Mouse (Mus musculus) liver, embryonic 11.5 days (tissue): ENCODE results near the gene Pfkfb3. TPM values are rescaled to one million over a fixed set of nuclear protein-coding genes. Genes with fewer than 3 reads are reported as not detected.

ENCODE experiments used
- ATAC-seq: fragments of 200-750 bp; cut with Nextera tagmentation; replicated peaks from 2 replicates; pipeline ENCODE4 v1.8.0; 2017; ENCODE audit warnings: moderate number of reproducible peaks, mild to moderate bottlenecking, moderate TSS enrichment, moderate library complexity; ENCODE audit not compliant: low FRiP score
- DNase-seq: peaks from one replicate; pipeline ENCODE4 v3.0.0-alpha.2; 2017; ENCODE audit warnings: low spot score
- H3K27ac ChIP-seq: fragments of 300-500 bp; sonication (generic); 2 replicates; pipeline ENCODE4 v1.5.1; 2014; ENCODE audit warnings: mild to moderate bottlenecking, low read depth, low read length, control low read depth
- H3K27me3 ChIP-seq: fragments of 300-500 bp; sonication (generic); replicated peaks from 2 replicates; pipeline ENCODE4 v1.6.1; 2014; ENCODE audit warnings: low read length, mixed read lengths; ENCODE audit not compliant: control insufficient read depth, insufficient read depth
- H3K36me3 ChIP-seq: fragments of 300-500 bp; sonication (generic); 2 replicates; pipeline ENCODE4 v1.6.1; 2014; ENCODE audit warnings: mild to moderate bottlenecking, low read length, moderate library complexity, mixed read lengths; ENCODE audit not compliant: control insufficient read depth, insufficient read depth
- H3K4me1 ChIP-seq: fragments of 300-500 bp; sonication (generic); replicated peaks from 2 replicates; pipeline ENCODE4 v1.6.1; 2014; ENCODE audit warnings: low read length, mixed read lengths; ENCODE audit not compliant: control insufficient read depth, insufficient read depth
- H3K4me2 ChIP-seq: fragments of 300-500 bp; sonication (generic); 2 replicates; pipeline ENCODE4 v1.6.1; 2014; ENCODE audit warnings: mild to moderate bottlenecking, control low read depth, moderate library complexity
- H3K4me3 ChIP-seq: fragments of 300-500 bp; sonication (generic); 2 replicates; pipeline ENCODE4 v1.5.1; 2014; ENCODE audit warnings: low read depth, low read length, control low read depth
- H3K9ac ChIP-seq: fragments of 300-500 bp; sonication (generic); 2 replicates; pipeline ENCODE4 v1.6.1; 2014; ENCODE audit warnings: low read depth, low read length, control low read depth
- H3K9me3 ChIP-seq: fragments of 300-500 bp; sonication (generic); 2 replicates; pipeline ENCODE4 v1.6.1; 2016; ENCODE audit warnings: low read length, inconsistent platforms, mixed read lengths; ENCODE audit not compliant: control insufficient read depth
- WGBS: fragments of 180-500 bp; shearing (Covaris S2); extraction: QIAGEN DNeasy Blood & Tissue Kit; methylation state at CpG from one replicate; pipeline ENCODE4 v1.1.7; 2014; 5-methylcytosine and 5-hydroxymethylcytosine counted together
- polyA plus RNA-seq: library from polyadenylated mRNA; unstranded; fragments of >200 nt; fragmentation: Nextera tagmentation; extraction: Ambion mirVana; gene quantifications from 2 replicates; pipeline ENCODE4 v1.2.1, GENCODE M21; 2014

Gene Pfkfb3
- polyA plus RNA-seq, 1 experiment from 2014 or later: 20.3 TPM

- ATAC-seq (peak; percentile 24), DNase-seq (no peak)
- Histone ChIP-seq H3K4me2 (peak overlapping the region; percentile 90), H3K27me3 (peaks cover 14% of the 10 kb centered on the region), H3K9me3 (no peaks in the 10 kb centered on the region), H3K4me3 (peak overlapping the region; percentile 68), H3K9ac (peak overlapping the region; percentile 68; the same call in 1 of the 2 replicates), H3K4me1 (peaks cover 12% of the 10 kb centered on the region), H3K27ac (peak overlapping the region; percentile 45; the same call in 1 of the 2 replicates), H3K36me3 (peaks cover 5% of the 10 kb centered on the region; the same call in 1 of the 2 replicates)
- WGBS: 2% methylated on average over 15 of the region's 15 CpGs
These were observed 51.6 kb downstream of the Pfkfb3 start for GRCm38 (mm10) chr2:11502255-11502765.

DNA sequence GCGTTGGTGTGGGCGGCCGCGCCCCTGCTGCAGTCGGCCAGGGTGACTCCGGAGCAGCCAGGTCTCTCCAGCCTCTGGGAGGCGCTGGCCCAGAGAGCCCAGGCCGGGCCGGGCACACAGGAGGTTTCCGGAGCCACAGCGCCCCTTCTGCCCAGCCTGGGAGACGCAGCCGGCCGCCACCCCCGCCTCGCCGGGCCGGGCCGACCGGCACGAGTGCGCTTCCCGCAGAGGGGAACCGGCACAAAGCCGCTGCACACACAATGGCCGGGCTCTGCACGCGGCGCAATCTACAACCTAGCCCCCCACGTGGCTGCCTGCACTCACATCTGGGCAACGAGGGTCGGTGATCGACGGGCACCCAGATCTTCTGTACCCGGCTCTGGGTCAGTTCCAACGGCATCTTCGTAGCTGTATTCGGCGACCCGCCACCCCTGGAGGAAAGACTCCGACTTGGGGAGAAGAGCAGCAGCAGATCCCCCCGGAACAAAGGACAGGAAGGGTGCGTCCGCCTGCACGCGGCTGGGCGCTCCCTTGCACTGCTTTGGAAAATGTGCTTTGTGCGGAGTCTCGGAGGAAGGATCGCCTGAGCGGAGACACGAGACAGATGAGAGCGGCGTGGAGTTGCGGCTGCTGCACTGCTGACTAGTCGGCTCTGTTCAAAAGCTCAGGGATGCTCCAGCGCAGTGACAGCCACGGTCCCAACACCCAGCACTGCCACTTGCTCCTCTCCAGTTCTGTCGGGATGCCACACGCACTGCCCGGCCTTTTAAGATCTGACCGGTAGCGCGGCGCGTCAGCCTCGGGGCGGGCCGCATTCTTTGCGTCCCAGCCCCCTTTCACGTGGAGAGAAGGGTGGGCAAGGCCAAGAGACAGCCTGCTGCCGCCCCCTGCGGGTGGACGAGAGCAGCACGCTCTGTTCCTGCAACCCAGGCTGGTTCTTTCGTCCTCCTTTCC, 52.3 kb downstream of the Pfkfb3 start:
- H3K4me2 ChIP-seq: peak overlapping the region; percentile 90
- peaks cover 12% of the 10 kb centered on the region for H3K4me1 ChIP-seq
- no peaks in the 10 kb centered on the region for H3K9me3 ChIP-seq
- peak; percentile 89 for DNase-seq
- peaks cover 5% of the 10 kb centered on the region; the same call in 1 of the 2 replicates for H3K36me3 ChIP-seq
- peaks cover 14% of the 10 kb centered on the region for H3K27me3 ChIP-seq
- peak overlapping the region; percentile 68 for H3K9ac ChIP-seq
- peak overlapping the region; percentile 83 for H3K27ac ChIP-seq
- peak overlapping the region; percentile 68 for H3K4me3 ChIP-seq
- peak; percentile 85 for ATAC-seq
- WGBS: under 1% methylated on average over 76 of the region's 76 CpGs

- Histone ChIP-seq H3K27me3 (peaks cover 14% of the 10 kb centered on the region), H3K27ac (0 out of 2 replicates have a peak overlapping the region, but pooled peaks have one; percentile 83), H3K9ac (peak overlapping the region; percentile 68), H3K36me3 (peaks cover 5% of the 10 kb centered on the region; the same call in 1 of the 2 replicates), H3K4me3 (peak overlapping the region; percentile 68), H3K9me3 (no peaks in the 10 kb centered on the region), H3K4me2 (peak overlapping the region; percentile 90), H3K4me1 (peaks cover 12% of the 10 kb centered on the region)
- WGBS: 16% methylated on average over 8 of the region's 8 CpGs
- ATAC-seq: no peak
- no peak for DNase-seq
These were observed 53.2 kb downstream of the Pfkfb3 start for GRCm38 (mm10) chr2:11500666-11501065.

GRCm38 (mm10) chr2:11496601-11497031, 57.3 kb downstream of the Pfkfb3 start:
- Histone ChIP-seq H3K27me3 (no peaks in the 10 kb centered on the region), H3K4me2 (no peak overlapping the region), H3K4me1 (peaks cover 6% of the 10 kb centered on the region), H3K9ac (no peak overlapping the region), H3K36me3 (peaks cover 21% of the 10 kb centered on the region), H3K27ac (no peak overlapping the region), H3K4me3 (no peak overlapping the region), H3K9me3 (no peaks in the 10 kb centered on the region)
- WGBS: 75% methylated on average over 3 of the region's 3 CpGs
- DNase-seq: no peak
- ATAC-seq: no peak

- DNase-seq: no peak
These were observed 59.0 kb downstream of the Pfkfb3 start for GRCm38 (mm10) chr2:11494841-11495255.

DNA sequence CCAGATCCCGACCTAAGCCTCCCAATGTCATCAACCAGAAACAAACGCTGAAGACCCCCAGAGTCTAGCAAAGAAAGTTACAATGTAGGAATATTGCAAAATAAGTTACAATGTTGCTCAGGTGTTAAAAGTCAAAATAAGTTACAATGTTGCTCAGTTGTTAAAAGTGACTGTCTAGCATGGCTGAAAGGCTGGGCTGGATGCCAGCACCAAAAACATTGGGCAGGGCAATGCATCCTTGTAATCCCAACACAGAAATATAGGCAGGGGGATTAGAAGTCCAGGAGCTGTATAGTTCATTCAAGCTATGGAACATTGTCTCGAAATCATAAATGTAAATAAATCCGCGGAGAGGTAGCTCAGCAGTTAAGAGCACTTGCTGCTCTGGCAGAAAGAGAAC, 61.0 kb downstream of the Pfkfb3 start:
- H3K27me3 ChIP-seq: no peaks in the 10 kb centered on the region
- H3K4me1 ChIP-seq: no peaks in the 10 kb centered on the region
- H3K4me2 ChIP-seq: no peak overlapping the region
- peaks cover 35% of the 10 kb centered on the region for H3K36me3 ChIP-seq
- no peaks in the 10 kb centered on the region for H3K9me3 ChIP-seq
- no peak overlapping the region for H3K9ac ChIP-seq
- ATAC-seq: no peak
- no peak overlapping the region for H3K4me3 ChIP-seq
- no peak for DNase-seq
- H3K27ac ChIP-seq: no peak overlapping the region
- 86% methylated on average over 5 of the region's 5 CpGs for WGBS

More at GRCm38 (mm10) chr2:11494841-11495255, 59.0 kb downstream of the Pfkfb3 start:
- Histone ChIP-seq H3K4me2 (no peak overlapping the region), H3K9me3 (no peaks in the 10 kb centered on the region), H3K9ac (no peak overlapping the region), H3K27ac (no peak overlapping the region), H3K4me3 (no peak overlapping the region), H3K27me3 (no peaks in the 10 kb centered on the region), H3K36me3 (peaks cover 27% of the 10 kb centered on the region), H3K4me1 (peaks cover 4% of the 10 kb centered on the region)
- WGBS: 83% methylated on average over 7 of the region's 7 CpGs
- ATAC-seq: no peak

DNA sequence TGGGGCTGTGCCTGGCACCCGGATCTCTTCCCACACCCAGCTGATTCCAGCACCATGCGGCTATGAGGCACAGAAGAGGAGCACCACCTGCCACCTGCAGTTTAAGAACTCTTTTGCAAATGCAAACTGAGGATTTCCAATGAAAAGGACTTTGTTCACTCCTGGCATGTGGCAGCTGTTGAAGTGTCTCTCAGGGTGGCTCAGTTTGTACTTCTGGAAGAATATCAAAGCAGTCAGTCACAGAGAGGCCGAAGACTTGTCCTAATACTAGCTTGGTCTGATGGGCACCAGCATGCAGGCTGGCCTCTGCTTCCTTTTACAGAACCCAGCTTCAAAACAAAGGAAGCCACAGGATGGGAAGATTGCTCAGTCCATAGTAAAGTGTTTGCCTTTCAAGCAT, 62.4 kb downstream of the Pfkfb3 start:
- ATAC-seq: no peak
- H3K4me2 ChIP-seq: no peak overlapping the region
- H3K27me3 ChIP-seq: no peaks in the 10 kb centered on the region
- no peak for DNase-seq
- H3K9ac ChIP-seq: no peak overlapping the region
- H3K4me1 ChIP-seq: no peaks in the 10 kb centered on the region
- H3K36me3 ChIP-seq: peaks cover 42% of the 10 kb centered on the region
- H3K4me3 ChIP-seq: no peak overlapping the region
- H3K27ac ChIP-seq: no peak overlapping the region
- WGBS: 87% methylated on average over 3 of the region's 3 CpGs
- H3K9me3 ChIP-seq: no peaks in the 10 kb centered on the region

DNA sequence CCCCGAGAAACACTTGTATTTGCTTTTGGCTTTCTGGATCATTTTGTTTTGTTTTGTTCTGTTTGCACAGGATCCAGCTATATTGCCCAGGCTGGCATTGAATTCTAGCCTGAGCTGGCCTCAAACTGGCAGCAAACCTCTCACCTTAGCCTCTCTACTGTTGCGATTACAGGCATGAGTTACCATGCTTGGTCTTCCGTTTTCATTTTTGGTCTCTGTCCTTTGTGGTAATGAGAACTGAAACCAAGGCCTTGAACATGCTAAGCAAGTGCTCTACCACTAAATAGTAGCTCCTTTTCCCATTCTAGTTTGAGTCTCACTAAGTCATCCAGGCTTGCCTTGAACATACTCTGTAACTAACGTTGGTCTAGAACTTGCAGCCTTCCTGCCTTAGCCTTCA, 63.3 kb downstream of the Pfkfb3 start:
- Histone ChIP-seq H3K9me3 (no peaks in the 10 kb centered on the region), H3K4me1 (no peaks in the 10 kb centered on the region), H3K36me3 (peaks cover 49% of the 10 kb centered on the region), H3K9ac (no peak overlapping the region), H3K4me3 (no peak overlapping the region), H3K27ac (no peak overlapping the region), H3K27me3 (no peaks in the 10 kb centered on the region), H3K4me2 (no peak overlapping the region)
- ATAC-seq: no peak
- WGBS: 87% methylated on average over 4 of the region's 4 CpGs
- no peak for DNase-seq
